Mouse (Mus musculus): ENCODE data around the gene Dpm2.

Dpm2 gene

GRCm38 (mm10) chr2:32570698-32571494 is at the start of gene Dpm2:
TSS of gene Dpm2 (plus strand) at chr2:32570858.
- DNase-seq (ENCODE audit: low read depth, low spot score) = peak; percentile 91

GRCm38 (mm10) chr2:32524536-32525031 is 46.1 kb upstream of the Dpm2 start:
- DNase-seq (ENCODE audit: low read depth, low spot score) = no peak

- no peak for DNase-seq (ENCODE audit: low read depth, low spot score)
These were observed 44.8 kb upstream of the Dpm2 start for GRCm38 (mm10) chr2:32525816-32526215.

- DNase-seq (ENCODE audit: low read depth, low spot score) = no peak
These were observed 43.1 kb upstream of the Dpm2 start for GRCm38 (mm10) chr2:32527468-32527966.

GRCm38 (mm10) chr2:32528326-32528725 is 42.3 kb upstream of the Dpm2 start:
- no peak for DNase-seq (ENCODE audit: low read depth, low spot score)

- DNase-seq (ENCODE audit: low read depth, low spot score) = no peak
These were observed 40.2 kb upstream of the Dpm2 start for GRCm38 (mm10) chr2:32530479-32530878.

GRCm38 (mm10) chr2:32533163-32533562 is 37.5 kb upstream of the Dpm2 start:
- no peak for DNase-seq (ENCODE audit: low read depth, low spot score)

GRCm38 (mm10) chr2:32534061-32534732 is 36.5 kb upstream of the Dpm2 start:
- peak; percentile 77 for DNase-seq (ENCODE audit: low read depth, low spot score)

GRCm38 (mm10) chr2:32534733-32535471 is 35.8 kb upstream of the Dpm2 start, which contains the start of gene Fam102a:
TSS of gene Fam102a (plus strand) at chr2:32535332.
- peak; percentile 97 for DNase-seq (ENCODE audit: low read depth, low spot score)

GRCm38 (mm10) chr2:32535501-32535991 is 35.1 kb upstream of the Dpm2 start:
- DNase-seq (ENCODE audit: low read depth, low spot score) = no peak

GRCm38 (mm10) chr2:32536086-32536633 is 34.5 kb upstream of the Dpm2 start:
- DNase-seq (ENCODE audit: low read depth, low spot score) = no peak

- DNase-seq (ENCODE audit: low read depth, low spot score) = no peak
These were observed 33.9 kb upstream of the Dpm2 start for GRCm38 (mm10) chr2:32536634-32537359.

GRCm38 (mm10) chr2:32537360-32537905 is 33.2 kb upstream of the Dpm2 start:
- DNase-seq (ENCODE audit: low read depth, low spot score) = no peak

- DNase-seq (ENCODE audit: low read depth, low spot score) = no peak
These were observed 32.7 kb upstream of the Dpm2 start for GRCm38 (mm10) chr2:32537941-32538340.

GRCm38 (mm10) chr2:32538461-32538860 is 32.2 kb upstream of the Dpm2 start:
- no peak for DNase-seq (ENCODE audit: low read depth, low spot score)

- no peak for DNase-seq (ENCODE audit: low read depth, low spot score)
These were observed 31.1 kb upstream of the Dpm2 start for GRCm38 (mm10) chr2:32539452-32539981.

GRCm38 (mm10) chr2:32541333-32541908 is 29.2 kb upstream of the Dpm2 start:
- no peak for DNase-seq (ENCODE audit: low read depth, low spot score)

GRCm38 (mm10) chr2:32541986-32542573 is 28.6 kb upstream of the Dpm2 start:
- DNase-seq (ENCODE audit: low read depth, low spot score) = no peak

- no peak for DNase-seq (ENCODE audit: low read depth, low spot score)
These were observed 27.6 kb upstream of the Dpm2 start for GRCm38 (mm10) chr2:32543031-32543449.
